Mouse (Mus musculus) cortical plate, adult 2 months (tissue): ENCODE results near the gene M6pr. TPM values are rescaled to one million over a fixed set of nuclear protein-coding genes. Genes with fewer than 3 reads are reported as not detected.

Experiments
- H3K27ac ChIP-seq: fragments of 200-500 bp; 2 replicates; pipeline ENCODE4 v1.5.1; 2012; ENCODE audit warnings: low read length, control low read depth, inconsistent platforms; ENCODE audit not compliant: insufficient read depth
- H3K4me1 ChIP-seq: fragments of 200-500 bp; 2 replicates; pipeline ENCODE4 v1.6.1; 2011; ENCODE audit warnings: low read length; ENCODE audit not compliant: control insufficient read depth, insufficient read depth
- H3K4me3 ChIP-seq: fragments of 200-500 bp; 2 replicates; pipeline ENCODE4 v1.5.1; 2011; ENCODE audit warnings: mild to moderate bottlenecking, low read length, control low read depth; ENCODE audit not compliant: insufficient read depth
- CTCF ChIP-seq: fragments of 200-500 bp; IDR thresholded peaks from 2 replicates; pipeline ENCODE4 v1.5.1; 2011; ENCODE audit warnings: mild to moderate bottlenecking, control low read depth, low read length; ENCODE audit not compliant: insufficient read depth; ENCODE audit errors: extremely low read depth
- POLR2A ChIP-seq: fragments of 200-500 bp; IDR thresholded peaks from 2 replicates; pipeline ENCODE4 v1.6.1; 2011; ENCODE audit warnings: mild to moderate bottlenecking, low read length, control low read depth; ENCODE audit not compliant: insufficient read depth; ENCODE audit errors: extremely low read depth
- polyA plus RNA-seq: library from polyadenylated mRNA; depleted of rRNA; stranded (reverse); fragments of >200 nt; gene quantifications from 2 replicates; pipeline ENCODE4 v1.2.3, GENCODE M21; 2012; rRNA removed

Gene M6pr
- polyA plus RNA-seq, 1 experiment = 78.5 TPM

- H3K4me1 ChIP-seq = no peaks in the 10 kb centered on the region
- no peak for TF ChIP-seq CTCF
- TF ChIP-seq POLR2A = no peak
- H3K4me3 ChIP-seq = no peak overlapping the region
- H3K27ac ChIP-seq = no peak overlapping the region
These were observed 47.4 kb downstream of the M6pr start for GRCm38 (mm10) chr6:122355909-122356308.

- Histone ChIP-seq H3K4me3 (no peak overlapping the region), H3K27ac (no peak overlapping the region), H3K4me1 (no peaks in the 10 kb centered on the region)
- no peak for TF ChIP-seq CTCF
- TF ChIP-seq POLR2A = no peak
These were observed 48.6 kb downstream of the M6pr start for GRCm38 (mm10) chr6:122357089-122357488.

GRCm38 (mm10) chr6:122365706-122366105 lies 57.2 kb downstream of the M6pr start:
- Histone ChIP-seq H3K4me1 (no peaks in the 10 kb centered on the region), H3K4me3 (no peak overlapping the region), H3K27ac (no peak overlapping the region)
- no peak for TF ChIP-seq CTCF
- TF ChIP-seq POLR2A = no peak

GRCm38 (mm10) chr6:122366287-122366686 lies 57.8 kb downstream of the M6pr start:
- Histone ChIP-seq H3K27ac (no peak overlapping the region), H3K4me1 (no peaks in the 10 kb centered on the region), H3K4me3 (no peak overlapping the region)
- TF ChIP-seq POLR2A = no peak
- no peak for TF ChIP-seq CTCF

- Histone ChIP-seq H3K27ac (no peak overlapping the region), H3K4me1 (no peaks in the 10 kb centered on the region), H3K4me3 (no peak overlapping the region)
- no peak for TF ChIP-seq POLR2A
- no peak for TF ChIP-seq CTCF
These were observed 58.5 kb downstream of the M6pr start for GRCm38 (mm10) chr6:122366976-122367375.

Other genes with a start within 250 kb of the M6pr start
- 0.17 and 0.34 TPM in 2 replicates for gene Klrg1, start 25.8 kb upstream of the M6pr start, polyA plus RNA-seq
- gene Phc1, start 31.8 kb downstream of the M6pr start, polyA plus RNA-seq = 44.7 and 48.8 TPM in 2 replicates
- 41.6 and 49.5 TPM in 2 replicates for gene Rimklb, start 190.0 kb downstream of the M6pr start, polyA plus RNA-seq
- 0.83 and 0.92 TPM in 2 replicates for gene Mfap5, start 197.1 kb downstream of the M6pr start, polyA plus RNA-seq
- not detected in 2 replicates for gene Aicda, start 245.1 kb downstream of the M6pr start, polyA plus RNA-seq